Mouse (Mus musculus) left cerebral cortex, adult 9 months (tissue): ENCODE measurements at regions not wholly inside any gene's neighbourhood (a gene's known extent, or its start where the extent isn't known, plus 50 kb on each side); places are given as distances from the start of the nearest gene placed in this dataset.

Experiments
- DNase-seq, 2 experiments: peaks; one replicate each; pipeline ENCODE4 v3.0.0; 2022; ENCODE audit warnings: low spot score in 2 of 2

GRCm38 (mm10) chr12:55926276-55926973 is 90.3 kb downstream of the Brms1l start:
- DNase-seq, result no peak
